Mouse (Mus musculus) embryonic facial prominence, embryonic 14.5 days (tissue): ENCODE results near the gene Nudt21. TPM values are rescaled to one million over a fixed set of nuclear protein-coding genes. Genes with fewer than 3 reads are reported as not detected.

ENCODE experiments used
- ATAC-seq: fragments of 200-750 bp; cut with Nextera tagmentation; 2 replicates; pipeline ENCODE4 v1.8.0; 2017; ENCODE audit warnings: low read depth, moderate number of reproducible peaks, moderate TSS enrichment
- DNase-seq: peaks from one replicate; pipeline ENCODE4 v3.0.0-alpha.2; 2015; ENCODE audit warnings: low spot score
- H3K27ac ChIP-seq: fragments of 300-500 bp; sonication (generic); replicated peaks from 2 replicates; pipeline ENCODE4 v1.5.1; 2014; ENCODE audit warnings: low read depth, mild to moderate bottlenecking, low read length, moderate library complexity
- H3K27me3 ChIP-seq: fragments of 300-500 bp; sonication (generic); replicated peaks from 2 replicates; pipeline ENCODE4 v1.6.1; 2014; ENCODE audit warnings: low read length; ENCODE audit not compliant: control insufficient read depth, insufficient read depth
- H3K36me3 ChIP-seq: fragments of 300-500 bp; sonication (generic); 2 replicates; pipeline ENCODE4 v1.6.1; 2014; ENCODE audit warnings: low read length, mixed read lengths; ENCODE audit not compliant: control insufficient read depth, insufficient read depth
- H3K4me1 ChIP-seq: fragments of 300-500 bp; sonication (generic); 2 replicates; pipeline ENCODE4 v1.6.1; 2014; ENCODE audit warnings: antibody characterized with exemption, low read length; ENCODE audit not compliant: control insufficient read depth, insufficient read depth
- H3K4me2 ChIP-seq: fragments of 300-500 bp; sonication (generic); 2 replicates; pipeline ENCODE4 v1.6.1; 2014; ENCODE audit warnings: low read depth, mild to moderate bottlenecking, low read length, moderate library complexity, mixed read lengths
- H3K4me3 ChIP-seq: fragments of 300-500 bp; sonication (generic); 2 replicates; pipeline ENCODE4 v1.5.1; 2014; ENCODE audit warnings: low read depth, mild to moderate bottlenecking, low read length
- H3K9ac ChIP-seq: fragments of 300-500 bp; sonication (generic); 2 replicates; pipeline ENCODE4 v1.6.1; 2014; ENCODE audit warnings: low read depth, mild to moderate bottlenecking, low read length, moderate library complexity, mixed read lengths
- H3K9me3 ChIP-seq: fragments of 300-500 bp; sonication (generic); 2 replicates; pipeline ENCODE4 v1.6.1; 2016; ENCODE audit warnings: low read length; ENCODE audit not compliant: control insufficient read depth
- WGBS: fragments of 180-500 bp; shearing (Covaris S2); extraction: QIAGEN DNeasy Blood & Tissue Kit; methylation state at CpG from one replicate; pipeline ENCODE4 v1.1.7; 2014; 5-methylcytosine and 5-hydroxymethylcytosine counted together
- polyA plus RNA-seq: library from polyadenylated mRNA; unstranded; fragments of >200 nt; fragmentation: Nextera tagmentation; extraction: Ambion mirVana; gene quantifications from 2 replicates; pipeline ENCODE4 v1.2.1, GENCODE M21; 2014

Nudt21 gene
- polyA plus RNA-seq, 1 experiment from 2014 or later: 107 TPM

DNA sequence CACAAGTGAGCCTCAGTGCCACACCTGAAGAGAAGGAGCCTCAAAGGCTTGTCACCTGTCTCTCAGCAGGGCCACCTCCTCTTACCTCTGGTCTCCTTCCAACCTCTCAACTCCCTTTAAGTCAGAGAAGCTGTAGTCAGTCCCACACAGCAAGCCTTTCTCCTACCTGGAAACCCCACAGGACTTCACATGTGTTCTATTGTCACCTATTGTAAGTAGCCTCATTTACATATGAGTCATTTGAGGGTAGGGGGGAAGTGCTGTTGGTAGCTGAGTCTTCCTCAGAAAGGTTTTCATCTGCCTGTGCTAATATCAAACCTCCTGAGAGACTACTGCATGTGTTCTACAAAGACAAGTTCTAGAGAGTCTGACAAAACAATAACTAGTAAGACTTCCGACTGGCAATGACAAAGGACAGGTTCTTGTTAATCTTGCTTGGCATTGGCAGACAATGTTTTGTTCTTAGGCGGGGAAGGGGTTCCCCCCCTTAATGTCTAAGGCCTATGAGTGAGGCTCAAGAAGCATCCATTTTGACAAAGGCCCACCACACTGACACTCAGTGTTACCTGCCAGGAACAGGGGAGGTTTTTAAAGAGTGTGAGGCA, 26.6 kb downstream of the Nudt21 start:
- Histone ChIP-seq H3K4me1 (0 out of 2 replicates have a peak, but pooled peaks cover 3% of the 10 kb centered on the region), H3K27me3 (no peaks in the 10 kb centered on the region), H3K36me3 (0 out of 2 replicates have a peak, but pooled peaks cover 7% of the 10 kb centered on the region), H3K4me3 (no peak overlapping the region), H3K9ac (no peak overlapping the region), H3K9me3 (no peaks in the 10 kb centered on the region), H3K4me2 (peak overlapping the region; percentile 89), H3K27ac (no peak overlapping the region)
- no peak for ATAC-seq
- 67% methylated on average over 2 of the region's 2 CpGs for WGBS
- DNase-seq: no peak

GRCm38 (mm10) chr8:94009243-94009845, 27.5 kb downstream of the Nudt21 start:
- Histone ChIP-seq H3K9ac (no peak overlapping the region), H3K4me3 (no peak overlapping the region), H3K27me3 (no peaks in the 10 kb centered on the region), H3K4me1 (0 out of 2 replicates have a peak, but pooled peaks cover 3% of the 10 kb centered on the region), H3K36me3 (peaks cover 12% of the 10 kb centered on the region; the same call in 1 of the 2 replicates), H3K9me3 (no peaks in the 10 kb centered on the region), H3K27ac (no peak overlapping the region), H3K4me2 (no peak overlapping the region)
- 63% methylated on average over 15 of the region's 15 CpGs for WGBS
- ATAC-seq (no peak), DNase-seq (no peak)

DNA sequence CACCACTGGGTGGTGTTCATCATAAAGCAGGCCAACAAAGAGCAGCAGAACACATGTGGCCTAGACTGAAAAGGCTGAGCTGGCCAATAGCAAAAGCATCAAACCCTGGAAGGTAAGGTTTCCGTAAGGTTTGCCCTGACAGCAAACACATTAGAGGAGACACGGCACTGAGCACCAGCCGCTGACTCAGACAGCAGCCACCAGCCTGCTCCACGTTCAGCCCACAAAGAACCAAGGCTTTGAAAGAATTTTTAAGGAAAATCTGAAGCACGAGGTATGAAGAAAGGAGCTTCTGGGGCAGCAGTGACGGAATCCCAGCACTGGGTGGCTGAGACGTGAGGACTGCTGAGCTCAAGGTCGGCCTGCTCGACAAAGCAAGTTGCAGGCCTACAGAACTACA, 32.7 kb downstream of the Nudt21 start:
- Histone ChIP-seq H3K9me3 (no peaks in the 10 kb centered on the region), H3K36me3 (peaks cover 50% of the 10 kb centered on the region), H3K4me1 (no peaks in the 10 kb centered on the region), H3K27me3 (no peaks in the 10 kb centered on the region), H3K9ac (no peak overlapping the region), H3K4me2 (no peak overlapping the region), H3K27ac (no peak overlapping the region), H3K4me3 (no peak overlapping the region)
- WGBS: 87% methylated on average over 9 of the region's 9 CpGs
- no peak for DNase-seq
- no peak for ATAC-seq

- H3K4me1 ChIP-seq: no peaks in the 10 kb centered on the region
- no peaks in the 10 kb centered on the region for H3K9me3 ChIP-seq
- H3K9ac ChIP-seq: no peak overlapping the region
- H3K4me2 ChIP-seq: no peak overlapping the region
- no peak overlapping the region for H3K27ac ChIP-seq
- DNase-seq (no peak), ATAC-seq (no peak)
- H3K4me3 ChIP-seq: no peak overlapping the region
- WGBS: 87% methylated on average over 2 of the region's 2 CpGs
- peaks cover 66% of the 10 kb centered on the region for H3K36me3 ChIP-seq
- H3K27me3 ChIP-seq: no peaks in the 10 kb centered on the region
Measured at GRCm38 (mm10) chr8:93998961-93999360, 37.9 kb downstream of the Nudt21 start.

- no peak overlapping the region for H3K9ac ChIP-seq
- H3K4me2 ChIP-seq: no peak overlapping the region
- H3K4me1 ChIP-seq: no peaks in the 10 kb centered on the region
- H3K27me3 ChIP-seq: no peaks in the 10 kb centered on the region
- H3K4me3 ChIP-seq: no peak overlapping the region
- 93% methylated on average over 4 of the region's 4 CpGs for whole genome bisulfite sequencing
- H3K36me3 ChIP-seq: peaks cover 66% of the 10 kb centered on the region
- no peak overlapping the region for H3K27ac ChIP-seq
- DNase-seq: no peak
- H3K9me3 ChIP-seq: 0 out of 2 replicates have a peak, but pooled peaks cover 8% of the 10 kb centered on the region
- ATAC-seq: no peak
Measured at GRCm38 (mm10) chr8:93989739-93990138, 47.1 kb downstream of the Nudt21 start.

- Histone ChIP-seq H3K9me3 (no peaks in the 10 kb centered on the region), H3K27me3 (no peaks in the 10 kb centered on the region), H3K9ac (no peak overlapping the region), H3K4me1 (no peaks in the 10 kb centered on the region), H3K36me3 (peaks cover 88% of the 10 kb centered on the region), H3K27ac (no peak overlapping the region), H3K4me2 (no peak overlapping the region), H3K4me3 (no peak overlapping the region)
- 81% methylated on average over 3 of the region's 3 CpGs for whole genome bisulfite sequencing
- DNase-seq (no peak), ATAC-seq (no peak)
Measured at GRCm38 (mm10) chr8:93984731-93985130, 52.1 kb downstream of the Nudt21 start.

DNA sequence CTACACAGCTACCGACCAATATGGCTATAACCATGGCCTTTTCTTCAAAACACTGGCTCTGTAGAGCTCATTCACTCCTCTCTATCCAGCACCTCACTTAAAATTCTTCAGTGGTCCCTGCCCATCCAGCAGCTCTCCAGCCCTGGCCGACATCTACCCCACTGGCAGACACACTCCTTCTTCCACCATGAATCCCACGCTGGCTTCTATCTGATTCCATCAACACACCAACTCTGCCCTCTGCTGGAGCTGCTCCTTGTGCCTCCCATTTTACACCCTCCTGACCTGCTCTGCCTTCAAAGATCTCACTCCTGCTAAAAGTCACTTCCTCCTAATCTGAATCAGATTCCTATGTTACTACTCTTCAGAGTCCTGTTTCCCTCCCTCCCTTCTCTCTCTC, 53.0 kb downstream of the Nudt21 start:
- Histone ChIP-seq H3K4me2 (no peak overlapping the region), H3K9ac (no peak overlapping the region), H3K27me3 (no peaks in the 10 kb centered on the region), H3K4me3 (no peak overlapping the region), H3K36me3 (peaks cover 89% of the 10 kb centered on the region), H3K27ac (no peak overlapping the region), H3K4me1 (no peaks in the 10 kb centered on the region), H3K9me3 (no peaks in the 10 kb centered on the region)
- no peak for ATAC-seq
- WGBS: 73% methylated on average over 3 of the region's 3 CpGs
- DNase-seq: no peak

- ATAC-seq (no peak), DNase-seq (no peak)
- H3K27ac ChIP-seq: no peak overlapping the region
- H3K4me2 ChIP-seq: no peak overlapping the region
- H3K9ac ChIP-seq: no peak overlapping the region
- no peaks in the 10 kb centered on the region for H3K4me1 ChIP-seq
- H3K9me3 ChIP-seq: no peaks in the 10 kb centered on the region
- no peaks in the 10 kb centered on the region for H3K27me3 ChIP-seq
- 89% methylated on average over 5 of the region's 5 CpGs for WGBS
- H3K4me3 ChIP-seq: no peak overlapping the region
- peaks cover 96% of the 10 kb centered on the region for H3K36me3 ChIP-seq
Measured at GRCm38 (mm10) chr8:93981679-93982215, 55.1 kb downstream of the Nudt21 start.

- Histone ChIP-seq H3K27me3 (no peaks in the 10 kb centered on the region), H3K27ac (no peak overlapping the region), H3K4me2 (no peak overlapping the region), H3K4me1 (no peaks in the 10 kb centered on the region), H3K9ac (no peak overlapping the region), H3K36me3 (peaks cover 97% of the 10 kb centered on the region), H3K4me3 (no peak overlapping the region), H3K9me3 (no peaks in the 10 kb centered on the region)
- WGBS: 95% methylated on average over 4 of the region's 4 CpGs
- DNase-seq (no peak), ATAC-seq (no peak)
Measured at GRCm38 (mm10) chr8:93980141-93980540, 56.7 kb downstream of the Nudt21 start.
